Mouse (Mus musculus) CD8-positive naive resting alpha-beta T cell, adult 2 months (primary cell): ENCODE data around the gene Ppbp.
"Not testable (repeated sequence)": the region's sequence is repeated elsewhere in the genome, so short reads cannot be mapped to it uniquely, and the experiment has no call there.

ENCODE experiments used
- DNase-seq, 2 experiments: peaks; one replicate each; pipeline ENCODE4 v3.0.0; 2022; ENCODE audit warnings: low read depth in 2 of 2, low spot score in 2 of 2

The Ppbp gene

DNA sequence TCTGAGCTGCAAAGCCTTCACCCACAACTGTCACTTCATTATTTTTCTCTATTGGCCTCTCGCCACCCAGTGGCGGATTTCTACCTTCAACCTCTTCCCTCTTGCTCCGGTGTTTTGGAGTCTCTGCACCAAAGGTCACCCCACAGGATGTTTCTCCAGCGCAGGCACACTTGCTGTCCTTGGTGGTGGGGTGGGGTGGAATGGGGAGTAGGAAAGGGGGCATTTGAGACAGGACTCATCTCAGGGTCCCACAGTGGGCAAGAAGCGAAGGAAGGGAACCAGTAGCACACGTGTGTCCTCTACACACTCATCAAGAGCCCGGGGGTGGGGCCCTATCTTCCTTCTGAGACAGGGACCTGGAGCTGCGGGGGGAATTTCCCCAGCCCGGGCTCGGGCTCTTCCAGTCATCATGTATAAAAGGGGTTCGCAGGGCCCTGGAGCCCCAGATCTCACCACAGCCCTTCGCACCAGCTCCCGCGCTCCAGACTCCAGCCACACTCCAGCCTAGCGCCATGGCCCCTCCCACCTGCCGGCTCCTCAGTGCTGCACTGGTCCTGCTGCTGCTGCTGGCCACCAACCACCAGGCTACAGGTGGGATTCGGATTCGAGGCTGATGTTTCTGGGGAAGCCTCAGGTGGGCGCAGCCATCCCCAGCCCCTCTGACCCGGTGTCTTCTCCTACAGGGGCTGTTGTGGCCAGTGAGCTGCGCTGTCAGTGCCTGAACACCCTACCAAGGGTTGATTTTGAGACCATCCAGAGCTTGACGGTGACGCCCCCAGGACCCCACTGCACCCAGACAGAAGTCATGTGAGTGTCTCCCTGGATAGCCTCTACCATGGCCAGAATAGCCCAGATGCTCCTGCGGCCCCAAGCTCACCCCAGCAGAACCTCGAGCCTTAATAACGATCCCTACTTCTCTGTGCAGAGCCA lies 17.6 kb downstream of the Ppbp start, which contains the start of gene Cxcl3:
Gene Cxcl3, plus strand, starts transcription at position 445 of the 930 bp plus-strand sequence.
- no peak for DNase-seq

DNA sequence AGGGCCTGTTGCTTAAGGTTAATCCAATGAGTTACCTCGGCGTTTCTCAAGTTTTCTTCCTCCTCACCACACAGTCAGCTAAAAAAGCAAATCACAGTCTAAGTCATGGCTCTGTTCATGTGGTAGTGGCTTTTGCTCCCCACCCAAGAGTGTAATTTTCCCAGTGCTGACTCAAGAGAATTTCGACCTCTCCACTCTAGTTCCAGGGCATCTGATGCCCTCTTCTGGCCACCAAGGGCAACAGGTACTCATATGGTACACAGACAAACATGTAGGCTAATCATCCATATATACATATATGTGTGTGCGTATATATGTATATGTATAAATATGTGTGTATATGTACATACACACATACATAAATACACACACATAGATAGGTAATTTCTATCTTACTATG lies 19.8 kb downstream of the Ppbp start:
- DNase-seq = no peak

DNA sequence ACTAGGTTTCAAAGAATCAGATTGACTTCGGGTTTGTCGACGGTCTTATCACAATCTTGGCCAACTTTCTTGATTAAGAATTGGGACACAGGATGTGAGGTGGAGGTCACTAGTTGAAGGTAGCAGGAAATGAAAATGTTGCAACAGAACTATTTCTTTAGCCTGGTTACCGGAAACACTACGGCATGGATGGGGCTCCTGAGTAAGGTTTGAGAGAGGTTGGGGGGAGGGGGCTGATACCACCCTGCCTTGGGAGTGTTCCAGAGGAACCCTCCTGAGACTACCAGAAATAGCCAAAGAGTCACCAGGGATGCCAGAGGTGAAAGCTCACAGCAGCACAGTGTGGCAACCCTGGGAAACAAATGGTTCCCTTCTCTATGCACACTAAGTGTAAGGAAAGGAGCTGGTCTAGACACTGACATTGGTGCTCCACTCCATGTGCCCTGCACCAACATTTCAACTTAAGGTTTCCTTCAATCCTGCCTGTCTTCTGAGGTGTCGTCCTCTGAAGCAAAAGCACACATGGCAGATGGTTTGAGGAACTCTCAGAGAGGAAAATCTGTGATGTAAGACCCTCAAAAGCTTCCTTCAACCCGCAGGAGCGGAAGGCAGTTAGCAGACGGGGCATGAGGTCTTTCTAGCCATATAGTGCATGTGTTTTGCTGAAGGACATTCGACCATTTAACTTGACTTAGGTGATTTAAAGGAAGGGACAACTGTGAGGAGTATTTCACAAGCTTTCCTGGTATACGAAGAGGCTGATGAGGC lies 21.2 kb downstream of the Ppbp start:
- no peak for DNase-seq

DNA sequence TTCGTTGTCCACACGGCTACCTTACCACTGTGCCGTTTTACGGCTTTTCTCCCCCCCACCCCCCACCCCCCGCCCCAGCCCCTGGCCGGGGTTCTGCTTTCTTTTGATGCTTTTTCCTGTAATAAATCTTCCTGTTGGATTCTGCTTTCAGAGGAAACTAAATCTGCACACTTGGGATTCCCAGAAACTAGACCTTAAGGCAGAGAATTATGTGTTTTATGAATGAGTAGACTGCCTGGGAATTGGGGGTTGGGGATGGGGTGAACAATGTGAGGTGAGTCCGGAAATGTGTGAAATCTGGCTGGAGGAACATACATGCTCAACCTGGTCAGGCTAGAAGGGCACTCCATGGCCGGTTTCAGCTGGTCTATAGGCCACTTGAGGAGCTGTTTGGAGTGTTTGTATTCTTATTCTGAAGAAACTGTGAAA lies 21.8 kb downstream of the Ppbp start:
- DNase-seq = no peak

DNA sequence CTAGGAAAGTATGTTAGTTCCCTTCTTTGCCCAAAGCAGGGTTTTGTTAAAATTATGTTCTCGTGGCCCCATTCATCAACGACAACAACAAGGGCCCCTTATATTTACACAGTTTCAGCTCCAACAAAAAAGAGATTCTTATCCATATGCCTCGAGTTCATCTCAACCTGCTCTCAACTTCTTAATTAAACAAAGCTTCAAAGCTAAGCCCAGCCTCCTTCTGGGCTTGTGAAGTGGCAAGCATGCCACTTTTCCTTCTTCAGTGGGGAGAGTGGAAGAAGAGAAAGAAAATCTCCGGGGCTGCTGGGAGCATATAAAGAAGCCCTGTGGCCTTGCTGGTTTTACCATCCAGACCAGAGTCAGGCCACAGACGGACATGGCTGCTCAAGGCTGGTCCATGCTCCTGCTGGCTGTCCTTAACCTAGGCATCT lies 25.9 kb downstream of the Ppbp start, which contains the start of gene Cxcl15:
Gene Cxcl15, plus strand, starts transcription at position 340 of the 431 bp plus-strand sequence.
- DNase-seq = no peak

DNA sequence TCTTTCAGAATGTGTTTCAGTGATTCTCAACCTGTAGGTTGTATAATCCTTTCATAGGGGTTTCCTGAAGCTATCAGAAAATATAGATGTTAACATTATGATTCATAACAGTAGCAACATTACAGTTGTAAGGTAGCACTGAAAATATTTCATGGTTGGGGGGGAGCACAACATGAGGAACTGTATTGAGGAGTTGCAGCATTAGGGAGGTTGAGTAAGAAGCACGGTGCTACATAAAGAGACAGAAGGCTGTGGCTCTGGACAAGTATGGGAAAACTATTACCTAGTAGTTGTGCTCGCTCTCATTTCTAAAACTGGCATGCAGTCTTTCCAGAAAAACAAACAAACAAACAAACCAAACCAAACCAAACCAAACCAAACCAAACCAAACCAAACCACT lies 27.1 kb downstream of the Ppbp start:
- DNase-seq = not testable (repeated sequence)

DNA sequence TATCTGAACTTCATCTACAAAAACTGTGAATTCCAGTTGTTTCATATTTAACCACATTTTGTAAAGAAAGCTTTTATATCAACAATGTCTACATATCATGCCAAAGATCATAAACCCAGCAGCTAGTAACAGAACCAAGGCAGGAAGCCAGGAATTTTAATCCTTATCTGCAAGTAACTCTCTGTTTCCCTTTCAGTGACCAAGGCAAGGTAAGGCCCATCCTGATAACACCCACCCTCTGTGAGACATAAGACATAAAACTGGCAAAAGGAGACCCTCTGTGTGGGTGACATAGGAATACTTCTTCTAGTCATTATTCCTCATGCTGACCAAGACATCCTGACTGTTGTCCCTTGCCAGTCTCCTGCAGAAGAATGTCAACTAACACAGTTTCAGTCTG lies 36.3 kb downstream of the Ppbp start:
- DNase-seq = no peak

DNA sequence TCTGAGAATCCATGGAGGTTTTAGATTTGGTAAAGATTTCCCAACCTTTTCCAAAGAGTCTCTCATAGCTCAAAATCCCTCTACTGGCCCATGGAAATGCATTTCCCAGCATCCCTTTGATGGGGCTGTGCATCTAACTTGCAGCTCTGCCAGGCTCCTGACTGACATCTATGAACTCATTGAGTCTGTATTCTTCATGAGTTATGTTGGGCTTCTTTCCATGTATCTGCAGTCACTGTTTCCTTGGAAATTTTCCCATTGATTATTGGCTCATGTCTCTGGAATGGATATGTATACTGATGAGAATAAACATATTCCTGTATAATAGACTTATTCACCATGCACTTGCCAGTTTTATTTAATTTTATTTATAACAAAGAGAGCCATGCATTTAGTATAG lies 37.7 kb downstream of the Ppbp start:
- DNase-seq = no peak

DNA sequence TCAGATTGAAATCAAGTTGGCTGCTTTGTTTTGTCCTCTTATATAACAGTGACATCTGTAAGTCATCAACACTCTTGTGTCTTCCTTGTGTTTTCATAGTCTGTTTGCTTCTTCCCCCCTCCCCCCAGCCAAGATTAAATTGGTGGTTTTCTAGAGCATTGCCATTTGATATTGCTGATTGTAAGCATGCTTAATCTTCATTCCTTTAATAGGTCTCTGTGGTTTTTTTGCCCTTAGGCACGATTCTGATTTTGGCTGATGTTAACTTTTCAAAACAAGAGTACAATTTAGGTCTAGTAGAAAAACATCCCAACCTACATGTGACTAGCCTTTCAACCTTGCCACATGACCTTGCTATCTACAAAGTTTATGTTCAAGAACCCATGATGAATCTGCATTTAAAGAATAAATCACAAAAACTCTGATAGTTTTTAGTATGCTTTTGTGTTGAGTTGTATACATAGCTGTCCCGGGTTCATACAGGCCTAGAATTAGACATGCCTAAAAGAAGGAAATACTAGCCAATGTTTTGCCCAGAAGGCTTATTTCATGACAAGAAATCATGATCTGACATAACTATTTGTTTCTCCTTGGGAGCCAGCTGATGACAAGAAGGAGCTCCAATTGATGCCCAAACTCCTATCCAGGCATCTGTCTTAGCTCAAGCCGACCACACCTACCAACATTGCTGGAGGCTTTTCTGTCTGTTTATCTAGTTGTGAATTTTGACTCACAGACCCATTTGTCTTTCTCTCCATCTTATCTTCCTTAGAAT lies 39.0 kb downstream of the Ppbp start:
- no peak for DNase-seq
